Mouse (Mus musculus): ENCODE results near the gene Wfikkn2.
A peak's percentile ranks its signal among the peaks of the same experiment; 100 is the strongest.

Gene Wfikkn2

DNA sequence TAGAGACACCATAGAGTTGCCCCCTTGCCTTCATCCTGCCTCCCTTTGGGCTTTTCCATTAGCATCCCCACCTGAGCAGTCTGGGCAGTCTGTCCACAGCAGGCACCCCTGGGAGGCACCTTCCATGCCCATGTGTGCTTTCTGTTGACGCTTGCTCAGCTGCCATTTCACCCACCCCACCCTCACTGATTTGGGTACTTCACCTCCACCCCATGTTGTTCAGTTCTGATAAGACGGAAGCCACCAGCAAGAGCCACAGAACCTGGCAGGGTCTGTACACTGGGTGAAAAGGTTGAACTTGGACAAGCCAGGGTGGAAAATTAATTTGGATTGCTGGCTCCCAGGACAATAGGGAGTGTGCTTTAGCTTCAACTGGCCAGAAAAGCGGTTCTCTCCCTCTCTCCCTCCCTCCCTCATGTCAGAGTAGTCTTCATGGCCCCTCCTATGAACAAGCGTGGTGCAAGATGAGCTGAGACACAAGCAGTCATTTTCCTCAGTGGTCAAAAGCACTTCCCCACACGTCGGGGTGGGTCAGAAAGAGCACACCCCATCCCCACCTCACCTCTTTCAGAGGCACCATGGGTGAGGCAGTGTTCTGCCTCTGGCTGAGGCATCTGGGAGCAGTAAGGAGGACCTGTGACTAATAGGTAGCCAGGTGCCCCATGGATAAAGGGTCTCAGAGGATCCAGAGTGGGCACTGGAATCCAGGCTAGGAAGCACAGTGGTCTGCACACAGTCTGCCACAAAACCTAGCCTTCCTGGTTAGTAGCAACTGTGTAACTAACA is 16.0 kb upstream of the Wfikkn2 start:
- no peak for DNase-seq (ENCODE audit: low read depth)

DNA sequence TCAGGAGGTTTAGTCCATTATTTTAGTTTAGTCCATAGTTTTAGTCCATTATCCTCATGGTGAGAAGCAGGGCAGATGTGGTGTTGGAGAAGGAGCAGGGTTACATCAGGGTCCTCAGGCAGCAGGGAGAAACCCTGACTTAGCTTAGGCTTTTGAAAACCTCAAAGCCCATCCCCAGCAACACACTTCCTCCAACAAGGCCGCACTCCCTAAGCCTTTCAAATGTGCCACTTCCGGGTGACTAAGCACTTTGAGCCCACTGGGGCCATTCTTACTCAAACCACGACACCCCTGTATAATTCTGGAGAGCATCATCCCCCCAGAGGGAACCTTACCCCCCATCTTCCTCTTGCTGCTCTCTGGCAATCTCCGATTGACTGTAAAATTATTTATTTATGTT is 14.0 kb upstream of the Wfikkn2 start:
- DNase-seq (ENCODE audit: low read depth), result peak; percentile 93

DNA sequence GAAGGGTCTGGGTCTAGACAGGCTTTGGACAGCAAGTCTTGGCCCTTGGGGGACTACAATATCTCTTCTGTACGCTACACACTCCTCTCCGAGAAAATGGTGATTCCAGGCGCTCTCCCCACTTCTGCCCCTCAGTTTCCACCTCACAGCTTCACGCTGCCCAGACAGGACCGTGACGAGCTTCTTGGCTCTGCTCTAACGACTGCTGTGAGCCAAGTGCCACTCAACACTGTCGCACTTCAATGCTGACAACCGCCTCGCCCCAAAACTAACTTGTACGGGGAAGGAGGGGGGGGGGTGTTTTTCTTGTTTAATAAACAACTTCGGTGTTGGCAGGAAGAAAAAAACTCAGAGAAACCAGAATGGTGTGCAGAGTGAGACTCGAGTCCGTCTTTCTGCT is 12.2 kb upstream of the Wfikkn2 start:
- DNase-seq (ENCODE audit: low read depth), result no peak

DNA sequence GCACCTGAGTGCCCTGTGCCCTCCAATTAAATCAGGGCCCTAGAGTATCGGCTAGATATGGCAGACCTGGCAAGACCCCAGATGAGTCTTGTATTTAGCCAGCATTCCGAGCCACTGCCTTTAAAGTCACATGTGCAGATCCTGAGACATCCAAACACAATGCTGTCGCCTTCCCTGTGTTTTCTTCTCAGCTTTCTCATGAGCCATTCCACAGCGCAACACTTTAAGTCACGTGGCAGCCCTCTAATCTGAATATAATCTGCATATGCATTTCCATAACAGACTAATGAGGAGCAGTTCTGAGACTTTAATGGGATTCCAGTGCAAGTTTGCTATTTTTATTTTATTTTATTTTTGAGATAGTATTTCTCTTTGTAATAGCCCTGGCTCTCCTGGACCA is 9.9 kb upstream of the Wfikkn2 start:
- no peak for DNase-seq (ENCODE audit: low read depth)

DNA sequence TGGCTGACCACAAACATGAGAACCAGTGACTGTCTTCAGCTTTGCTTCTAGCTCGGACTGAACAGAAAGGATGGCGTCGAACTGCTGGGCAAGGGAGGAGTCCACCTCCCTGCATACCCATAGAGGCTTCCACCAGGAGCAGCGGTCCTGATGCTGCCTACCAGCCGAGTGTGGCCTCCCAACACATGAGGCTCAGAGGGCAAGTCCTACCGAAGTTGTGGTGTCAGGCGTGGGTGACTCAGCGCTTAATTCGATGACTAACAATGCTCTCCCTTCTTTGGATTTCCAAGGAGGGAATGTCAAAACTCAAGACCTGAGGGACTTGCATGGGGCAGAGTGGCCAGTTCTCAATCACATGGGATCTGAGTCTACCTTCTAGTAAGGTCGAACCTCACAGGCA is 7.9 kb upstream of the Wfikkn2 start:
- peak; percentile 74 for DNase-seq (ENCODE audit: low read depth)

DNA sequence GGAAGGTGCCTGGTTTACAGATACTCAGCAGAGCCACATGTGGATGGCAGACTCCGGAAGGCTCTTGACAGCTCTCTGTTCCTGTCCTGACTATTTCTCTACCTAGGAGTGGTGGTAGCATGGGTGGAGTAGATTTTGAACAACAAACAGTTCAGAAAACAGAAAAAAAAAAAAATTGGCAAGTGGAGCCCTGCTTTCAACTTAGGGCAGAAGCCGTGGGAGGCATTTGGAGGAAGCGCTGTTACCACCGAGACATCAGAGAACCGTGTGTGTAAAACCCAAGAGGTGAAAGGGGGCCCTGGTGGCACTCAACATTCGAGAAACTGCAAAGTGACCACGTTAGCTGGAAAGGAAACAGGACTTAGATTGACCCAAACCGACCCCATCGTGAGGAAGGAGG is 7.4 kb upstream of the Wfikkn2 start:
- no peak for DNase-seq (ENCODE audit: low read depth)

DNA sequence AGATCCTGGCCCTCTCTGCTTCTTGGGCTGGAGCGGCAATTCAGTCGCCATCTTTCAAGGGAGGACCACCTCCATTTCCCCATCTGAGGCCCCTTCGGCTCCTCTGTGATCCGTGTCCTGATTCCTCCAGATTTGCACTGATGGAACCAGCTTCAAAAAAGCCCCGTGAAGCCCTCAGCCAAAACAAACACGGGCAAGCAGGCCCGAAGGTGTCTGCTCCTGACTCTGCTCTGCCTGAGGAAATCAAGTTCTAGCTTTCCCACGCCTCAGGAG is 920 bp upstream of the Wfikkn2 start:
- DNase-seq (ENCODE audit: low read depth), result no peak

DNA sequence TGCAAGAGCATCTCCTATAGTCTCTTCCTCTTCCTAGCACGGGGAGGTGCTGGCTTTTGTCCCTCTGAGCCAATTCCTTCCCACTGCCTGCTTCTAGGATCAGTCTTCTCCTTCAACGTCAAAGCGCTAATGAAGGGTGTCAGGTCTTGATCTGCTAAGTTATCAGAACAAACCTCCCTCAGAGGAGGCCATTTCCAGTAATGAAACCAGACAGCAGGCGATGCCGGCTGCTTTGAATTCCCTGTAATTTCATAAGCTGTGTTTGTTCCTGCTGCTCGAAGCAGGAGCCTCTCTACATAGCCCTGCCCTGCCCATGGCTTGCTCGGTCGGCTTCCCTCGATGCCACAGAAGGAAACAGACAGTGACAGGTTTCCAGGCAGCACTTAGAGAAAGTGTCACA is 1.4 kb downstream of the Wfikkn2 start:
- no peak for DNase-seq (ENCODE audit: low read depth)

DNA sequence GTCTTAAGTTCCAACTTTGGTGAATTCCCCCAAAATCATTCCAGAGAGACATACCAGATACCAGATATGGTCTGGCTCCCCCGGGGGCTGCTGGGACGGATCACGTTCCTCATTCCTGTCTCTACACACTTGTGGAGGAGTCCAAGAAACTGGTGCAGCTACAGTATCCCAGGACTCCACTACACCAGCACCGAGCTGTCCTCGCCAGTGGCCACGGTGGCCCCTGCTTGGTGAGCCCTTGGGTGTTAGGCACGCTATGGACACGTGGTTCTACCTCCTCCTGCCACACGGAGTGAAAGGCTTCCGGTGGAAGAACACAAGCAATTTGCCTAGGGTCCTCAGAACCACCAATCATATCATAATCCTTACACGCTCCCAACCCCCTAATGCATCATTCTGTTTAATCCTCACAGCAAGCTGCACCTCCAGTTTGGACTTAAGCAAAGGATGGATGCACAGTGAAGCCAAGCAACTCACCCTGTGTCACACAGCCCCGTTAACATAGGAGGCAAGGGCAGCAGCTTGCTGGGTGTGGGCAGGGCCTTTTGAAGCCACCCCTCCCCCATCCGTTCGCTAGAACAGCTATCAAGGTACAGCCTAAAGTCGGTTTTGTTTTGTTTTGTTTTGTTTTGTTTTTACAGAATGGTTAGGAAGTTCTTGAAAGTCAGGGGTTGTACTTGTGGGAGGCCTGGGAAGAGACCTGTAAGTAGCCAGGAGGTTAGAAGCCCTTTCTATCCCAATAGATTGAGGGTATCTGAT is 2.2 kb downstream of the Wfikkn2 start:
- DNase-seq (ENCODE audit: low read depth), result no peak

DNA sequence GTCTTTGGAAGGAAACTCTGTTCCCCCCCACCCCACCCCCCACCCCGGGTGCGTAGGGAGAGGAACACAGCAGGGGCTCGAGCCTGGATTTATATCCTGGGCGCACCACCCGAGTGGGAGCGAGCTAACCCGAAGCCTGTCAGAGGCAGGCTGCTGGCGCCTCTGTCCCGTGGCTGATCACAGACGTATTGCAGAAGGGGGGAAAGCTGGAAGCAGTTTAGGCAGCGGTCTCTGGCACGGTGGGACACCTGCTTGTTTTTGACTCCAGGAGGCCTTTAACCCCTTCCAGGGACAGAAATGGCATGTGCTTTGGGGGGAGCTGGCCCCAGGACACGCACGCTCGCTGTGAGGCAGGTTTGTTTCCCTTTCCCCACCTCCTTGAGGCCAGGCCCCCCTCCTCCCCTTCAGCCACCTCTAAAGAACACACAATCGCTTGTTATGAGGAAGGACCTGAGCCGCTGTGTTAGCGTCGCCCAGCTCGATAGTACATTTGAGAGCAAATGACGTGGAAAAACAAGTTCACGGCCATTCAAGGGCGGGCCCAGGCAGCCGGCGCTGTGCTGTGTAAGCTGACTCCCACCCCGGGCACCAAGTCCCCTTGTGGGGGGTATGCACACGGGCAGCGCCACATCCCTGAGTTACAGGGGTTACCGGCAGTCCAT is 2.9 kb downstream of the Wfikkn2 start:
- DNase-seq (ENCODE audit: low read depth), result no peak

DNA sequence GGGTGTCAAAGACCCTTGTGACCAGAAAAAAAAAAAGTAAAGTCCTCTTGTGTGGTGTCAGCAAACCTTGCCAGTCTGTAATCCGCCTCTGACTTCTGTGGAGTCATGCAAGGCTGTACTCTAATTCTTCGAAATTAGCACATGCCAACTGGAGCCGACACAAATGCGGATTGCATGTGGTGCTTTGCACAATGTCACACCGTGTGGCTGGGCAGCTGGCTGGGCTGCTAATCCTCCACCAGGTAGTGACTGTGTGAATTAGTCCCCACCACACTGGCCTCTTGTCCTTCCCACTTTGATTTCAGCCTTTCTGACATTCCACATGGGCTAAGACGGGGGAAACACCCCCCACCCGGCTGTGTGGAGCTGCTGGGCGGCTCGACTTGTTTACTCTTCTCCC is 6.1 kb downstream of the Wfikkn2 start:
- DNase-seq (ENCODE audit: low read depth), result no peak

DNA sequence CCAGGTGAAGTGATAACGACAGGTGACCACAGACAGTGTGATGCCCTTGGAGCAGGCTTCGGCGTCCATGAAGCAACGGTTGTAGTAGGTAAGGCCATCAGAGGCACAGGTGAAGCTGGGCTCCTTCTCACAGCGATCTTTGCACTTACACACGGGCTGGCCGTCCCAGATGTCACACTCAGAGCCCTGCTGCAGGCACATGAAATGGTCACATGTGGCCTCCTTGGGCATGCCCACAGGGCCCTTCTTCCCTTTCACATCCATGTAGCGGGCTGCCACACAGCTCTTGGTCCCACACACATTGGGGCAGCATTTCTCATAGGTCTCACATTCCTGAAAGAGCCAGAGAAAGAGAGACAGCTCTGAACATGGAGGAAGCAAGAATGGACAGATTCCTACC is 7.0 kb downstream of the Wfikkn2 start:
- no peak for DNase-seq (ENCODE audit: low read depth)

DNA sequence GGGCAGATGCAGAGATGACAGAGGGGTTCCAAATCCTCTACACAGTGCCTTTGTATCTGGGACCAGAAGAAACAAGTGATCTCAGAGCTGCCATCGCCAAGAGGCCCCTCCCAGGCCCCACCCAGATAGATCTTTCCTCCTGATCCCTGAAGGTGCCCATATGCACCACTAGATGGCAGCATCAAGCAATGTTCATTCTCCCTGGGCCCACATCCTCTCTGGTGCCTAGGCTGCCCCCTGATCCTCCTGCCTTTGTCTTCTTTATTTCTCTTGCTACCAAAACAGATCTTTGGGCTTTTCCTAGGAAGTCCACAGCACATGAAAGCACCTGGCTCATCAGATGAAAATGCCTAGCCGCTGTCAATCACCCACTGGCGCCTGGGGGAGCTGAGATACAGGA is 9.7 kb downstream of the Wfikkn2 start:
- DNase-seq (ENCODE audit: low read depth), result peak; percentile 85

DNA sequence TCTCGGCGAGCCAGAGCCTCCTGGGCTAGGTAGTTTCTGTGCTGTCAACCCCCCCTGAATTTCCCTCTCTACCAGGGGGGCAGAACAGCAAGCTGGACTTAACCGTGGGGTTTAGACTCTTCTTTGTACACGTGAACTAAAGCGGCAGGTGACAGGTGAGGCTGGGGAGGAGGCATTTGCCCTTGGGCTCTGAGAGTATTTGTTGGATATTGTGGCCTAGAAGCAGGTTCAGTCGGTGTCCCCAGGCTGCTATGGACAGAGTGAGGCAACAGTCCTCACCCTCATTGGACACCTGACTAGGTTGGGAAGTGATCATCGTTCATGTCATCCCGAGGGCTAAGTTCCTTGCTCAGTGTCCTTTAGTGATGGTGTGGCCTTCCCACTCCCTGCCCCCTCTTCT is 10.9 kb downstream of the Wfikkn2 start:
- no peak for DNase-seq (ENCODE audit: low read depth)

DNA sequence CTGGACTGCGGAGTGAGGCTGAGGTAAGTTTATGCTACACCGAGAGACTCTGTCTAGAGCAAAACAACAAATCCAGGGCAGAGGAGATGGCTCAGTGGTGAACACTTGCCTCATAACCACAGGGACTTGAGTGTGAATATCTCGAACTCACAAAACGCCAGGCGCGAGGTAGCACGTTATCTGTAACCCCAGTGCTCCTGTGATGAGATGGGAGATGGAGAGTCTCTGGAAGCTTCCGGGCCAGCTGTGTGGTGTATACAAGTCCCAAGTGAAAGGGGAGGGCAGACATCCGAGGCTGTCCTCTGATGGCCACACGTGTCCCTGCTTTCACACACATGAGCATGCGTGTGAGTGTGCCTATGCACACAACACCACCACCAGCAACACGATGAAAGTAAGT is 11.4 kb downstream of the Wfikkn2 start:
- DNase-seq (ENCODE audit: low read depth), result no peak

DNA sequence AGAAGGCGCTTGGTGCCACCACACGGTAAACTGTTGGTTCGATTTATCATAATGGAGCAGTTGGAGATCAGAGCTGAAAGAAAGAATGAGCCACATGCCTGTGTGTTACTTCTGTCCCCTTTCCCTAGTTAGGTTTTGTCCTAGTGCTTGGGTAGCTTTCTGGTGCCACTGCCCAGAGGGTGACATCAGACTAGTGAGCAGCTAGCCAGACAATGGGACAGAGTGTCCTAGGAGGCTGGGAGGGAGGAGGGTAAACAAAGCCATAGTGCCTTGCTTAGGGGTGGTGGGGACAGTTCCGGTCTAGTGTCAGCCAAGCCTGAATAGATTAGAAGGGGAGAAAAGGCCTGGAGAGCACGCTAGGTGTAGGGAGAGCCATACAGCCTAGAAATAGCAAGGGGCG is 12.4 kb downstream of the Wfikkn2 start:
- no peak for DNase-seq (ENCODE audit: low read depth)

DNA sequence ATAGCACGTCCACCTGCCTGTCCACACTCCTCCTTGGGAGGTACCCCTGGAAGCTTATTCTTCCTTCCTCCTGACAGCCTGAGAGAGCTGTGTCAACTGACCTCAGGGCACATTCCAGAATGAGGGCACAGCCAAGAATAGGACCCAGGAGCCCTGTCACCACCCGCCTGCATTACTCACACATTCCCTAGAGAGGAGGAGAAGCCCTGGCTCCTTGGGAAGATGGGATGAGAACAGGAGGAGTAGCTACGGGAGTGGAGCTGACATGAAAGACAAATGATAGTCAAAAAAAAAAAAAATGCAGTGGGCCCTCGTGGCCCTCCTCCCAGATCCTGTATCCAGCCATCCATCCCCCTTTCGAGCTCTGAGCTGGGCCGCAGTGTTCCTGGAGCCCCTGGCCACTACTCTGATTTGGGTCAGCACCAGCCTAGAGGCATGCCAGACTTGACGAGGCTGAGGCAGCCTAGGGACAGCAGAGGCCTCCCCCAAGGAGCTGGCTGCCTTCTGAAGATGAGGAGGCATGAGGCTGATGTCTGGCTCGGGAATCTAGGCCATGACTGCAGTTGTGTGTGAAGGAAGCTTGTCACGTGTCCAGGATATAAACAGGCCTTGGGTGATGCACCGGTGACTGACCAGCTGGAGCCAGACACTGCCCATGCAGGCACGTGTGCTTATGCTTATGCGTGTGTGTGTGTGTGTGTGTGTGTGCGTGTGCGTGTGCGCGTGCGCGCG is 13.8 kb downstream of the Wfikkn2 start:
- no peak for DNase-seq (ENCODE audit: low read depth)

DNA sequence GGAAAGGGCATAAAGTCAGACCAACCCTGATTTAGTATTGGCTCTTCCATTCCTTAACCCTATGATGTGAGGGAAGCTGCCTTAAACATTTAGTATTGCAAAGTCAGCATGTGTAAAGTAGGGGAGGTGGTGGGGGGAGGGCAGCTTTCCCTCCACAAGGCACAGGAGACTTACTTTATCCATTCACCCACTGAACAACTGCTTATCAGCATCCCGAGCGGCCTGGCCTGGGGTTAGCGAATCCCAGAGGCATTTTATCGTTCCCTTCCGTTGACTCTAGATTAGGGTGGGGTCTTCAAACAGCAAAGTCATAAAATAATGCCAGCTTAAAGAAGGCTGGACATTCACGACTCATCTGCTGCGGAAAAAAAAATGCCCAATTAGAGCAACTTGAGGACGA is 15.6 kb downstream of the Wfikkn2 start:
- no peak for DNase-seq (ENCODE audit: low read depth)

DNA sequence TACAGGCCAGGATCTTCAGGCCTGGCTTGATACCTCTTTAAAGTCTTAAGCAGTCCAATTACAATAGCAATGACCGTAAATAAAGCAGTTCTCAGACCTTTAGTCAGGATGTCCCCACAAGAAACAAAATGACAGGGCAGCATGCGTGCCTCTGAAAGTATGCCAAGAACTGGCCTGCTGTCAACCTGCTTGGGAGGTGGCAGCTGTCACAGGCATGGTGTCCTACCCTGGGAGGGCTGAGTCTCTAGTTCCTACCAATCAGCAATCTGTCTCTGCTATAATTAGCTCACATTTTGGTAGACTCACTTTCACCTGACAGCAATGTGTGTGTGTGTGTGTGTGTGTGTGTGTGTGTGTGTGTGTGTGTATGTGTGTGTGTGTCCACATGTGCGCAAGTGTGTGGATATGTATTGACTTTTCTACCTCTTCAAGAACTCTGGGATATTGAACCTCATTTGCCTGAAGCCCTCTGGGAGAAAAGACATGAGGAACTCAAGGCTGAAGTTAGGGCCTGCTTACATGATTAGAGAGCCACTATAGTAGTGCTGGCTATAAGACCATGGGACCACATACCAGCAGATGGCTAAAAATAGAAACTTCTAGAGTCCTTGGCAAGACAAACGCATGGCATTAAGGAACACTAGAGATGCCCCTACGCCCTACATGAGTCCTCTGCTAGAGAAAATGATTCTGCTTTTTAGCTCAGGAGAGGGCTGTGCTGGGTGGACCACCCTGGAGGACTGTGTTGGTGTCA is 16.4 kb downstream of the Wfikkn2 start:
- DNase-seq (ENCODE audit: low read depth), result no peak

DNA sequence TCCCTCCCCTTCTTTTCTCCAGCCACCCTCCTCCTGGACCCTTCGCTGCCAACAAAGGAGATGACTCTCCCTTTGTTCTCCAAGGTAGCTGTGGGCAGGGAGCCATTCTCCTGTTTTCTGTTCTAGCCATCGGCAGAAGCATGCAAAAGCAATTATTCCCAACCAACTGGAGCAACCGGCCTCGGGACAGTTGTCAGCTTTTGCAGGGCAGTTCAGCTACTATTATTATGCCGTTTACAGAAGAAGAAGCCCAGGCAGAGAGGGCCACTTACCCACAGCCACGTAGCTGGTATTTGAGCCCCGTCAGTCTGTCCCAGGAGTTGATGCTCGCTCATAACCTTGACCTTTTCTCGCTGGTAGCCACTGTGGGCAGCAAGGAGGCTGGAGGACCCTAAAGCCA is 17.4 kb downstream of the Wfikkn2 start:
- DNase-seq (ENCODE audit: low read depth), result no peak

DNA sequence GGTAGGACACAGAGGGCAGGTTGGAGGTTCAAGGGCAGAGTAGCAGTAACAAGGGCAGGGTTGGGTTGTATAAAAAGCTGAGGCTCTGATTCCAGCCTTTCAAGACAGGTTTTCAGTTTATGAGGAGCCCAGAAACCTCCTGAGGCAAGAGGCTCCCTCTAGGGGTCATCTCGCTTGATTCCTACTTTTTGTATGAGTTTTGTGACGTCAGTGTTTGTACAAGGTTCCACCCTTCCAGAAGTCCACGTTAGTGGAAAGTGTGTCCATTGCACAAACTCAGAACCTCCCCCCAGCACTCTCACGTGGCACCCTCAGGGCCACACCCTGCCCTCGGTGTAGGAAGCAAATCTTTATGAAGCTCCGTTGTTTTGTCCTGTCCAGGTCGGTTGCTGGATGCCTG is 19.8 kb downstream of the Wfikkn2 start:
- DNase-seq (ENCODE audit: low read depth), result peak; percentile 94

DNA sequence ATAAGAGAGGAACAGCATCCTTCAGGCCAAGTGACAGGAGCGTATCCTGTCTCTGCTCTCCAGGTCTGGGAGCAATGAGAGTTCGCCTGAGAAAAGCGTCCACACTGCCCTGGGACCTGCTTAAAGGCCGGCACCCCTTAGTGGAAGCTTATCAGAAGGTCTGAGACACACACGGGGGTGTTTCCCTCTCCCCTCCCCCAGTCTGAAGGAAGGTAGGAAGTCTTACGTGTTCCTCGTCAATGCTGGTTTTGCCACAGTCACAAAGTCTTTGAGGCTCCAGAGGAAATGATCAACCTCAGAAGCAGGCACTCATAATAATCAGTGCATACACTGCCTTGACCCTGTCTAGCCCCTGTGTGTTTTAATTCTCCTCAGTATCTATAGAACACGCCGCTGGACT is 22.3 kb downstream of the Wfikkn2 start:
- DNase-seq (ENCODE audit: low read depth), result no peak
